Comparison of ENCODE assay signal across 9 mouse cellular contexts in genomic region chr3:67344599-67344998, GRCm38 (mm10). TPM values are rescaled to one million over a fixed set of nuclear protein-coding genes. Genes with fewer than 3 reads are reported as not detected.
DNase-seq lines count a peak whose midpoint lies in the region; ATAC-seq and TF ChIP-seq lines count a peak whose summit lies in the region.
"Had no signal": no experiment of that assay in that cellular context is flagged by ENCODE, and none has a peak within 500 bp of the region (broad histone marks: within the 10 kb centered on the region; RNA-seq: fewer than 3 reads in every experiment).

No protein-coding gene starts in this region.

- no peaks in the 10 kb centered on the region for H3K36me3 ChIP-seq in hindbrain, embryonic 10.5 days
- H3K36me3 ChIP-seq in hindbrain, embryonic 12.5 days, result no peaks in the 10 kb centered on the region
- H3K36me3 ChIP-seq in ES-E14 (ENCODE audit: control insufficient read depth, insufficient read depth, low read length, poor library complexity, severe bottlenecking), result no peaks in the 10 kb centered on the region

- no peaks in the 10 kb centered on the region for H3K27me3 ChIP-seq in hindbrain, embryonic 10.5 days (ENCODE audit: insufficient read depth, poor library complexity, severe bottlenecking)
- no peaks in the 10 kb centered on the region for H3K27me3 ChIP-seq in hindbrain, embryonic 12.5 days

- DNase-seq in hindbrain, embryonic 10.5 days (ENCODE audit: low spot score), result peak; percentile 56
- peak; percentile 42 for DNase-seq in ES-E14 (ENCODE audit: low read depth, low spot score)
- DNase-seq in cerebellum, adult 9-10 months, result peak; percentile 32
- DNase-seq in gastrocnemius, postnatal 14 days, result peak; percentile 29
- DNase-seq in layer of hippocampus, adult 9-11 months, result peak; percentile 43
- DNase-seq in spleen, postnatal 4 days (ENCODE audit: low spot score in 2 of 2), result peak; percentile 23 to 69

- H3K4me2 ChIP-seq in hindbrain, embryonic 12.5 days (replicated peaks), result no peak overlapping the region

- no peak overlapping the region for H3K4me3 ChIP-seq in hindbrain, embryonic 10.5 days
- H3K4me3 ChIP-seq in hindbrain, embryonic 12.5 days, result no peak overlapping the region
- H3K4me3 ChIP-seq in ES-E14 (ENCODE audit: insufficient read depth in 1 of 2, low read depth in 1 of 2, low read length in 2 of 2, poor library complexity in 1 of 2, severe bottlenecking in 1 of 2), result no peak overlapping the region

- H3K4me1 ChIP-seq in hindbrain, embryonic 10.5 days (replicated peaks), result no peaks in the 10 kb centered on the region
- H3K4me1 ChIP-seq in hindbrain, embryonic 12.5 days, result no peaks in the 10 kb centered on the region
- no peaks in the 10 kb centered on the region for H3K4me1 ChIP-seq in ES-E14 (ENCODE audit: control insufficient read depth in 2 of 2, insufficient read depth in 2 of 2, low read length in 2 of 2, poor library complexity in 1 of 2)

- 8% methylated on average over 2 of the region's 2 CpGs for WGBS in hindbrain, embryonic 10.5 days
- WGBS in hindbrain, embryonic 12.5 days, result 12% methylated on average over 2 of the region's 2 CpGs

- in situ Hi-C loops in ES-E14 (cut with MboI; ENCODE audit: low sequenced_read_pairs in 2 of 2, unreplicated experiment in 2 of 2), result loop anchor here in 1 of 2 experiments (25.0 kb wide), 1 partner anchor 1007 kb away; no protein-coding TSS in a partner anchor

- H3K9ac ChIP-seq in hindbrain, embryonic 12.5 days, result no peak overlapping the region
- H3K9ac ChIP-seq in ES-E14 (ENCODE audit: insufficient read depth, low read depth, low read length, poor library complexity, severe bottlenecking), result no peak overlapping the region

- ATAC-seq in hindbrain, embryonic 12.5 days (ENCODE audit: low FRiP score), result no peak
- peak; percentile 97 for ATAC-seq in megakaryocyte progenitor cell, adult 5-6 weeks (replicated peaks; ENCODE audit: poor library complexity)

- intact Hi-C loops in gastrocnemius, postnatal 14 days (cut with DNase I; ENCODE audit: low total_unique reads), result loop anchor here (5.0 to 10.0 kb wide), 2 partner anchors 932 to 1010 kb away; no protein-coding TSS in a partner anchor

- no peak overlapping the region for H3K27ac ChIP-seq in hindbrain, embryonic 10.5 days
- no peak overlapping the region for H3K27ac ChIP-seq in hindbrain, embryonic 12.5 days
- H3K27ac ChIP-seq in ES-E14 (ENCODE audit: insufficient read depth, low read depth, low read length, poor library complexity, severe bottlenecking), result no peak overlapping the region

- no peaks in the 10 kb centered on the region for H3K9me3 ChIP-seq in hindbrain, embryonic 10.5 days
- no peaks in the 10 kb centered on the region for H3K9me3 ChIP-seq in hindbrain, embryonic 12.5 days (replicated peaks)
- H3K9me3 ChIP-seq in ES-E14 (ENCODE audit: control insufficient read depth, insufficient read depth, low read depth, low read length), result no peaks in the 10 kb centered on the region

TF ChIP-seq in ES-E14, 5 proteins besides CTCF, POLR2A, EP300 and RAD21:
- peak; percentile 65 for TF ChIP-seq ZC3H11A (IDR thresholded peaks at IDR 0.05; ENCODE audit: borderline replicate concordance, low read depth, low read length)
- no peak for TF ChIP-seq MAFK (IDR thresholded peaks at IDR 0.05; ENCODE audit: insufficient read depth, low read depth, low read length)
- TF ChIP-seq CHD2 (IDR thresholded peaks at IDR 0.05; ENCODE audit: low read depth, low read length), result no peak

RNA-seq across cellular contexts. Expression of gene Mlf1, which starts 29.3 kb away (rescaled TPM):
- polyA plus RNA-seq in hindbrain, embryonic 10.5 days (2016; fragmentation: Nextera tagmentation; extraction: Ambion mirVana), result 33.2 and 40.0 TPM in 2 replicates
- 39.6 and 44.0 TPM in 2 replicates for polyA plus RNA-seq in hindbrain, embryonic 12.5 days (2016; fragmentation: Nextera tagmentation; extraction: Ambion mirVana)
- total RNA-seq in ES-E14 (2012; rRNA removed), result 2.0 TPM in 2 replicates
- 100 to 1,000 TPM; 427 to 489 TPM for total RNA-seq in gastrocnemius, postnatal 14 days (2021)
- total RNA-seq in megakaryocyte progenitor cell, adult 5-6 weeks (2015), result not detected in 2 replicates
- total RNA-seq in megakaryocyte progenitor cell, adult 5-6 weeks (2017), result 0.33 and 1.4 TPM in 2 replicates

RNA-seq across cellular contexts. Expression of gene Gm17402, which starts 30.4 kb away (rescaled TPM):
- polyA plus RNA-seq in hindbrain, embryonic 10.5 days (2016; fragmentation: Nextera tagmentation; extraction: Ambion mirVana), result not detected in 2 replicates
- not detected in 2 replicates for polyA plus RNA-seq in hindbrain, embryonic 12.5 days (2016; fragmentation: Nextera tagmentation; extraction: Ambion mirVana)
- total RNA-seq in ES-E14 (2012; rRNA removed), result not detected in 2 replicates
- total RNA-seq in gastrocnemius, postnatal 14 days (2021), result not detected
- total RNA-seq in megakaryocyte progenitor cell, adult 5-6 weeks (2015), result not detected in 2 replicates
- total RNA-seq in megakaryocyte progenitor cell, adult 5-6 weeks (2017), result not detected in 2 replicates
- polyA plus RNA-seq: lung, embryonic 16.5 days had no signal

Comparison
In these comparisons a context has a peak if more than half of its experiments do, and no peak if none do; other contexts are left out.
1. RNA of gene Mlf1, which starts 29.3 kb away (total RNA-seq): 427 to 489 TPM in gastrocnemius, postnatal 14 days; 2.0 TPM in ES-E14 and 0.33 to 1.4 TPM in megakaryocyte progenitor cell, adult 5-6 weeks; every median in the first group is over 100 times any median in the second.
2. Peak in every context shown above with its lines, with median percentiles within 50 percentile points of each other: DNase-seq.